Mouse (Mus musculus): ENCODE results near the gene Slc25a17.

- TF ChIP-seq CTCF (IDR thresholded peaks at IDR 0.05; ENCODE audit: insufficient read depth, low read depth, low read length) = no peak
- peak; percentile 33; the same call in 1 of the 2 replicates for TF ChIP-seq POLR2A (IDR thresholded peaks at IDR 0.05; ENCODE audit: insufficient read depth, low read depth, low read length)
Observed at GRCm38 (mm10) chr15:81399638-81400315, 39.2 kb upstream of the Slc25a17 start, which contains the start of the genes St13 and Xpnpep3.

Measured in olfactory bulb, adult 2 months (tissue).